Mouse (Mus musculus): ENCODE measurements around the gene Ifitm5. TPM values are rescaled to one million over a fixed set of nuclear protein-coding genes. Genes with fewer than 3 reads are reported as not detected.

Gene Ifitm5
- polyA plus RNA-seq, 1 experiment = 1.2 TPM

DNA sequence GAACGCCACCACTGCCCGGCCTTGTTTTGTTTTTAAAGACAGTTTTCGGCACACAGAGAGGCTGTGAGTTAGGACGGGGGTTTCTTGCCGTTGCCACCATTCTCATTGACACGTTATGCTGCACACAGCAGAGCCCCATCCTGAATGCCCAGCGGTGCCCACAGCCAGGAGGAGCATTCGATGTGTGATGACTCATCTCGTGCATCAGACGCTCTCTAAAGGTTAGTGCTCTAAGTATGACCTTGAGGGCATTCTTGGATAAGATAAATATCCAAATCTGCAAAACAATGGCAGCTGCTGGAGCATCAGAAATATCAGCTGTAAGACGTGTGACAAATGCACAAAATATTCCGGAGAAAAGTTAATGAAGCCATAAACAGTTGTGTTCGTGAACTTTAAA lies 43.0 kb downstream of the Ifitm5 start:
- DNase-seq (ENCODE audit: low read depth in 1 of 2, low spot score in 2 of 2) = no peak
- Histone ChIP-seq H3K4me1 (ENCODE audit: control insufficient read depth, insufficient read depth, insufficient read length) (no peaks in the 10 kb centered on the region), H3K36me3 (ENCODE audit: control insufficient read depth, insufficient read depth, low read length) (no peaks in the 10 kb centered on the region), H3K27ac (ENCODE audit: insufficient read depth, low read length) (no peak overlapping the region), H3K4me3 (ENCODE audit: extremely low read depth, insufficient read depth, insufficient read length) (no peak overlapping the region), H3K27me3 (ENCODE audit: control insufficient read depth, insufficient read depth, low read length) (no peaks in the 10 kb centered on the region)
- TF ChIP-seq POLR2A (IDR thresholded peaks at IDR 0.05; ENCODE audit: low read depth, low read length) (no peak), CTCF (IDR thresholded peaks at IDR 0.05; ENCODE audit: extremely low read depth, insufficient read depth, insufficient read length, insufficient replicate concordance) (no peak)
- WGBS = 87% methylated on average over 13 of the region's 13 CpGs

DNA sequence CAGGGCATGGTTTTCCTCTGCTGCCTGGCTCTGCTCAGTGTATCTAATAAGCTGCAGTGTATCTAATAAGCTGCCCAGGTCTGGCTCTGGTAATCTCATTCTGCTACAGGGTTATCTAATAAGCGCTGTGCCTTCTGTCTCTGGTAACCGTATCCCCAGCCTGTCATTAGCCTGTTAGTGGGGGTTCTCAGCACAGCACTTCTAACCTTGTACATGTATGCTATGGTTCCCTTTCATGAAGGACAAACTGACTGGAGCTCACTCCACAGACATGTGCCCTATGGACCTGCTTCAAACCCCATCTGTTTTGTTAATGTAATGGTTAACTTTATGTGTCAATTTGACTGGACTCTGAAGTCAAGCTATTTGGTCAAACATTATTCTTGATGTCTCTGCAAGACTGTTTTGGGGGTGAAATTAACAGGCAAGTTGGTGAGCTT lies 44.4 kb downstream of the Ifitm5 start:
- no peak for TF ChIP-seq CTCF (IDR thresholded peaks at IDR 0.05; ENCODE audit: extremely low read depth, insufficient read depth, insufficient read length, insufficient replicate concordance)
- TF ChIP-seq POLR2A (IDR thresholded peaks at IDR 0.05; ENCODE audit: low read depth, low read length) = no peak
- Histone ChIP-seq H3K4me1 (ENCODE audit: control insufficient read depth, insufficient read depth, insufficient read length) (no peaks in the 10 kb centered on the region), H3K36me3 (ENCODE audit: control insufficient read depth, insufficient read depth, low read length) (no peaks in the 10 kb centered on the region), H3K27ac (ENCODE audit: insufficient read depth, low read length) (no peak overlapping the region), H3K27me3 (ENCODE audit: control insufficient read depth, insufficient read depth, low read length) (no peaks in the 10 kb centered on the region), H3K4me3 (ENCODE audit: extremely low read depth, insufficient read depth, insufficient read length) (no peak overlapping the region)
- DNase-seq (ENCODE audit: low read depth in 1 of 2, low spot score in 2 of 2) = no peak
- 85% methylated on average over 2 of the region's 2 CpGs for WGBS

DNA sequence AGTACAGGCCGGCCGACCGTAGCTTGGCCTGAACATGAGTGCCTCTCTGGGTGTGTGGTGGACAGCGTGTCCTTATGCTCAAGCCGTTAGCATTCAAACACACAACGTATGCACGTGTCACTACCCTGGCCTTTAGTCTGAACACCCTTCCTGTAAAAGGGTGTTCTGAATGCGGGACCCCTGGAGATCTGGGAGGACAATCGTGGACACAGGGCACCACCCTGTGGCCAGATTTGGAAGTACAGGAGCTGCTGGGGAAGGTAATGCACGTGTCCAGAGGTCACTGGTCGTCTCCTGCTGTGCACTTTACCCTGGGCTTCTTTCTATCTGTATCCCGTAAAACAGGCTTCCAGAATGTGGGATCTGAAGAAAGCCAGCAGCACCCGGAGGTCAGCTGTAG lies 46.9 kb downstream of the Ifitm5 start:
- Histone ChIP-seq H3K4me1 (ENCODE audit: control insufficient read depth, insufficient read depth, insufficient read length) (no peaks in the 10 kb centered on the region), H3K36me3 (ENCODE audit: control insufficient read depth, insufficient read depth, low read length) (peaks cover 5% of the 10 kb centered on the region), H3K27ac (ENCODE audit: insufficient read depth, low read length) (no peak overlapping the region), H3K4me3 (ENCODE audit: extremely low read depth, insufficient read depth, insufficient read length) (no peak overlapping the region), H3K27me3 (ENCODE audit: control insufficient read depth, insufficient read depth, low read length) (no peaks in the 10 kb centered on the region)
- WGBS = 27% methylated on average over 13 of the region's 13 CpGs
- TF ChIP-seq POLR2A (IDR thresholded peaks at IDR 0.05; ENCODE audit: low read depth, low read length) (no peak), CTCF (IDR thresholded peaks at IDR 0.05; ENCODE audit: extremely low read depth, insufficient read depth, insufficient read length, insufficient replicate concordance) (peak; percentile 87; the same call in 1 of the 2 replicates)
- DNase-seq (ENCODE audit: low read depth in 1 of 2, low spot score in 2 of 2) = peak; percentile 12 to 68

DNA sequence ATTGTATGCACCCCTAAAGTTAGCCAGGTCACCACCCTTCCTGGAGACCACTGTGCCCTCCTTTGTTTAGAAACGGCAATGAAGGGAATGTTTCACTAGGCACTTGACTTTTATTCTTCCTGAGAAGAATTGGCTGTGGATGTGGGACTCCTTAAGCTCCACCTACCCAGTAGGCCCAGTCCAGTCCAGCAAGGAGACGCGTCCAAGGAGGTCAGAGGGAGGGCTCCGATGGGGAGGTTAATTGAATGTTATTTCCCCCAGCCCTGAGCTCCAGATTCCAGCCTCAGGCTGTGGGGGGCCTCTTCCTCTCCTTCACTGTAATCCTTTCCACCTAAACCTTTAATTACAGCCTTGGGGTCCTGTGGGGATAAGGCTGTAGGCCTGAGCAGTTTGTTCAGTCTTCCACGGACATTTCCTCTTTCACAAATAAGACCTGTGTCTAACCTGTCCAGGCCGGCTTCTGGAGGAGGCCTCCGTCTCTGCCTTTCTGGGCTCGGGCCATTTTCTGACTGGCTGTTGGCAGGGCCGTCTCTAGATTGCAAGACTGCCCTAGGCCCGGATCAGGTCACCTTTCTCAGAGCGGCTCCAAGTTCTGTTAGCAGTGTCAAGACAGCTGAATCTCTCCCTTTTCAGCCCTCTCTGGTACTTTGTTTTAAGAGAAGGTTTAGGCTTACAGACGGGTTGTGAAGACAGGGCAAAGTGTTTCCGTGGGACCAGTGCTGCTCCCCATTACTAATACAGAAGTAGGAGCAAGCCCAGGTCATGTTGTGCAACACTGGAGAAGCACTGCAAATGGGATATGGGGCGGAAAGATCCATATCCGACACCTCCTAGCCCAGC lies 47.8 kb downstream of the Ifitm5 start:
- H3K36me3 ChIP-seq (ENCODE audit: control insufficient read depth, insufficient read depth, low read length) = peaks cover 10% of the 10 kb centered on the region
- H3K27ac ChIP-seq (ENCODE audit: insufficient read depth, low read length) = no peak overlapping the region
- no peak overlapping the region for H3K4me3 ChIP-seq (ENCODE audit: extremely low read depth, insufficient read depth, insufficient read length)
- TF ChIP-seq POLR2A (IDR thresholded peaks at IDR 0.05; ENCODE audit: low read depth, low read length) (no peak), CTCF (IDR thresholded peaks at IDR 0.05; ENCODE audit: extremely low read depth, insufficient read depth, insufficient read length, insufficient replicate concordance) (no peak)
- no peaks in the 10 kb centered on the region for H3K27me3 ChIP-seq (ENCODE audit: control insufficient read depth, insufficient read depth, low read length)
- no peak for DNase-seq (ENCODE audit: low read depth in 1 of 2, low spot score in 2 of 2)
- no peaks in the 10 kb centered on the region for H3K4me1 ChIP-seq (ENCODE audit: control insufficient read depth, insufficient read depth, insufficient read length)
- WGBS = 89% methylated on average over 15 of the region's 15 CpGs

DNA sequence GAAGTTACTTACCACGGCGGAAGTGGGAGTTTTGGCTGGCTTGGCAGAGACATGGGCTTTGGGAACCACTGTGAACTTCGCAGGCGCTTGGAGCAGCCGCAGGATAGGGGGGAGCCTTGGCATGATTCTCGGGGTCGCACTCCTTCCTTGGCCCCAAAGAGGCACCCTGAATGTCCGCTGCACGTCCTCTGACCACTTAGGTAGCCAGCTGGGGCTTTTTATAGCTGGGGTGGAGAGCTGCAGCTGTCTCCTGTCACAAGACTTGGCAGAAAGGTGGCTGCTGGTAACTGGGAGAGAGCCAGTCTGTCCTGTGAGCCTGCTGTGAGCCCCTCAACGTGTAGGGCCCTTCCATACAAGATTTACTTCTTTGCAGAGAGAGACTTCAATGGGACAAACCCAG lies 49.9 kb downstream of the Ifitm5 start, which contains the start of gene Cox8b:
TSS of gene Cox8b (minus strand) at position 227 of the 400 bp plus-strand sequence.
- 84% methylated on average over 10 of the region's 10 CpGs for WGBS
- TF ChIP-seq POLR2A (IDR thresholded peaks at IDR 0.05; ENCODE audit: low read depth, low read length) (no peak), CTCF (IDR thresholded peaks at IDR 0.05; ENCODE audit: extremely low read depth, insufficient read depth, insufficient read length, insufficient replicate concordance) (no peak)
- Histone ChIP-seq H3K27me3 (ENCODE audit: control insufficient read depth, insufficient read depth, low read length) (no peaks in the 10 kb centered on the region), H3K36me3 (ENCODE audit: control insufficient read depth, insufficient read depth, low read length) (peaks cover 13% of the 10 kb centered on the region), H3K4me3 (ENCODE audit: extremely low read depth, insufficient read depth, insufficient read length) (no peak within 1 kb of the TSS), H3K4me1 (ENCODE audit: control insufficient read depth, insufficient read depth, insufficient read length) (no peaks in the 10 kb centered on the region), H3K27ac (ENCODE audit: insufficient read depth, low read length) (no peak within 1 kb of the TSS)
- DNase-seq (ENCODE audit: low read depth in 1 of 2, low spot score in 2 of 2) = no peak

DNA sequence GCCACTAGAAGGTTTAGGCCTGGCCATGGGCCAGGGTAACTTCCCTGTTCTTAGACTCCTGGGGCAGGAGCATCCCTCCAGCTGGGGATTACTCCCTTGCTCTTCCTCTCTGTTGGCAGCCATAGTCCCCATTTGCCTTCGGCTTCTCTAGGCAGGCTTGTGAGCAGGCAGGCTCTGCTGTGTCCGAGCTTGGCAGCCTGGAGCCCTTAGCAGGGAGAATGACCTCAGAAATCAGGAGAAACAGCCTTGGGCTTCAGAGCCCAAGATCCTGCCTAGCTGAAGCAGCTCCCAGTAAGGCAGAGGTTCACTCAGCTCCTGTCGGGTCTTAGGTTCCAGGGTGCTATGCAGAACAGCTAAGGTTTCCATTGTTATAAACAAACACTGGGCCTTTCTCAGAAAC lies 51.0 kb downstream of the Ifitm5 start:
- Histone ChIP-seq H3K4me1 (ENCODE audit: control insufficient read depth, insufficient read depth, insufficient read length) (no peaks in the 10 kb centered on the region), H3K36me3 (ENCODE audit: control insufficient read depth, insufficient read depth, low read length) (peaks cover 18% of the 10 kb centered on the region), H3K27me3 (ENCODE audit: control insufficient read depth, insufficient read depth, low read length) (no peaks in the 10 kb centered on the region), H3K27ac (ENCODE audit: insufficient read depth, low read length) (no peak overlapping the region), H3K4me3 (ENCODE audit: extremely low read depth, insufficient read depth, insufficient read length) (no peak overlapping the region)
- no peak for TF ChIP-seq POLR2A (IDR thresholded peaks at IDR 0.05; ENCODE audit: low read depth, low read length)
- TF ChIP-seq CTCF (IDR thresholded peaks at IDR 0.05; ENCODE audit: extremely low read depth, insufficient read depth, insufficient read length, insufficient replicate concordance) = no peak
- no peak for DNase-seq (ENCODE audit: low read depth in 1 of 2, low spot score in 2 of 2)
- 89% methylated on average over 3 of the region's 3 CpGs for WGBS

Other genes starting within 250 kb of the Ifitm5 start
- 0.36 and 1.3 TPM in 2 replicates for gene Cyp2e1, start 186.6 kb downstream of the Ifitm5 start, polyA plus RNA-seq (2012; rRNA removed)
- gene Syce1, start 162.4 kb downstream of the Ifitm5 start, polyA plus RNA-seq (2012; rRNA removed) = 0.07 and 0.11 TPM in 2 replicates
- not detected in 2 replicates for gene Zfp941, start 128.1 kb downstream of the Ifitm5 start, polyA plus RNA-seq (2012; rRNA removed)
- gene Urah, start 115.3 kb downstream of the Ifitm5 start, polyA plus RNA-seq (2012; rRNA removed) = 1.1 and 1.5 TPM in 2 replicates
- 0.25 TPM in 1 of 2 replicates, not detected in the other for gene Scgb1c1, start 104.7 kb downstream of the Ifitm5 start, polyA plus RNA-seq (2012; rRNA removed)
- not detected in 2 replicates for gene Odf3, start 102.5 kb downstream of the Ifitm5 start, polyA plus RNA-seq (2012; rRNA removed)
- not detected in 2 replicates for gene Gm45785, start 94.0 kb downstream of the Ifitm5 start, polyA plus RNA-seq (2012; rRNA removed)
- gene Ric8a, start 93.3 kb downstream of the Ifitm5 start, polyA plus RNA-seq (2012; rRNA removed) = 104 and 117 TPM in 2 replicates
- gene Bet1l, start 92.7 kb downstream of the Ifitm5 start, polyA plus RNA-seq (2012; rRNA removed) = 16.9 and 19.0 TPM in 2 replicates
- 39.6 and 43.0 TPM in 2 replicates for gene Psmd13, start 68.3 kb downstream of the Ifitm5 start, polyA plus RNA-seq (2012; rRNA removed)
- gene Sirt3, start 68.0 kb downstream of the Ifitm5 start, polyA plus RNA-seq (2012; rRNA removed) = 13.3 and 15.0 TPM in 2 replicates
- not detected in 2 replicates for gene Cox8b, start 49.8 kb downstream of the Ifitm5 start, polyA plus RNA-seq (2012; rRNA removed)
- gene Nlrp6, start 29.4 kb downstream of the Ifitm5 start, polyA plus RNA-seq (2012; rRNA removed) = 0.12 and 0.32 TPM in 2 replicates
- gene Pgghg, start 8.9 kb downstream of the Ifitm5 start, polyA plus RNA-seq (2012; rRNA removed) = 21.2 and 26.0 TPM in 2 replicates
- gene Gm45717, start 5.6 kb upstream of the Ifitm5 start, polyA plus RNA-seq (2012; rRNA removed) = not detected in 2 replicates
- gene Ifitm2, start 5.7 kb upstream of the Ifitm5 start, polyA plus RNA-seq (2012; rRNA removed) = 279 and 436 TPM in 2 replicates
- gene Ifitm1, start 16.9 kb upstream of the Ifitm5 start, polyA plus RNA-seq (2012; rRNA removed) = 159 and 265 TPM in 2 replicates
- 177 and 277 TPM in 2 replicates for gene Ifitm3, start 60.5 kb upstream of the Ifitm5 start, polyA plus RNA-seq (2012; rRNA removed)
- 25.5 and 45.9 TPM in 2 replicates for gene Ifitm6, start 67.6 kb upstream of the Ifitm5 start, polyA plus RNA-seq (2012; rRNA removed)
- not detected in 2 replicates for gene Gm17387, start 78.8 kb upstream of the Ifitm5 start, polyA plus RNA-seq (2012; rRNA removed)
- gene B4galnt4, start 110.8 kb upstream of the Ifitm5 start, polyA plus RNA-seq (2012; rRNA removed) = 0.79 and 1.9 TPM in 2 replicates
- 30.1 and 36.7 TPM in 2 replicates for gene Pkp3, start 127.9 kb upstream of the Ifitm5 start, polyA plus RNA-seq (2012; rRNA removed)
- gene Sigirr, start 150.3 kb upstream of the Ifitm5 start, polyA plus RNA-seq (2012; rRNA removed) = 35.8 and 45.5 TPM in 2 replicates
- 0.02 and 0.23 TPM in 2 replicates for gene Ano9, start 167.5 kb upstream of the Ifitm5 start, polyA plus RNA-seq (2012; rRNA removed)
- gene Ptdss2, start 172.1 kb upstream of the Ifitm5 start, polyA plus RNA-seq (2012; rRNA removed) = 26.8 and 27.0 TPM in 2 replicates
- gene Rnh1, start 222.6 kb upstream of the Ifitm5 start, polyA plus RNA-seq (2012; rRNA removed) = 90.8 and 113 TPM in 2 replicates
- 29.0 and 33.2 TPM in 2 replicates for gene Hras, start 243.7 kb upstream of the Ifitm5 start, polyA plus RNA-seq (2012; rRNA removed)
- 5.2 and 5.5 TPM in 2 replicates for gene Lrrc56, start 243.9 kb upstream of the Ifitm5 start, polyA plus RNA-seq (2012; rRNA removed)